Mouse (Mus musculus): ENCODE results near the gene Msh4.

DNA sequence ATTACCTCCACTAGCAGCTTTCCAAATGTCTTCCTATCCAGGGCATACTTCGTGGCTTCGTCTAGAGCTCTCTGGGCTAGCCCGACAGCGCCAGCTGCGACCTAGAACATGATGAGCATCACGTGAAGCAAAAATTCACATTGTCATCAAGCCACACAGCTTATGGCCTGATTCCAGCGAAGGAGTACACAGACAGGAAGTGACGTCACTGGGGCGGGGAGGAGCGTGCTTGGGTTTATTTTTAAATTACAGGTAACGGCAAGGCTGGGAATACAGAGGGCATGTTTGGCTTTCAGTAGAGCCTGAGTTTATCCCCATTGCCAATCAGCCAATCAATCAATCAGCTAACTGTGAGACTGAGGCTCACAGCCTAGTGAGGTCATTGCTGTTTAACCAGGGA is 23.6 kb upstream of the Msh4 start:
- no peak for TF ChIP-seq RAD21 (IDR thresholded peaks at IDR 0.05; ENCODE audit: low read depth, low read length)
- no peak for TF ChIP-seq EP300 (IDR thresholded peaks at IDR 0.05; ENCODE audit: low read length)
- TF ChIP-seq ZNF384 (IDR thresholded peaks at IDR 0.05; ENCODE audit: low read depth, low read length) = no peak
- TF ChIP-seq CTCF (conservative IDR thresholded peaks at IDR 0.05 in 1 of 2, IDR thresholded peaks at IDR 0.05 in 1 of 2; ENCODE audit: low read depth in 2 of 2, low read length in 2 of 2) = no peak
- TF ChIP-seq POLR2AphosphoS2 (IDR thresholded peaks at IDR 0.05; ENCODE audit: low read depth, low read length) = no peak
- no peak for TF ChIP-seq USF1 (IDR thresholded peaks at IDR 0.05; ENCODE audit: low read depth, low read length)
- TF ChIP-seq POLR2A (IDR thresholded peaks at IDR 0.05; ENCODE audit: low read depth, low read length) = no peak
